Mouse (Mus musculus) hindbrain, postnatal 0 days (tissue): ENCODE measurements at regions not wholly inside any gene's neighbourhood (a gene's known extent, or its start where the extent isn't known, plus 50 kb on each side); places are given as distances from the start of the nearest gene placed in this dataset.

Experiments
- ATAC-seq: fragments of 200-750 bp; cut with Nextera tagmentation; 2 replicates; pipeline ENCODE4 v1.8.0; 2017; ENCODE audit warnings: mild to moderate bottlenecking, moderate TSS enrichment, moderate library complexity
- DNase-seq: peaks from one replicate; pipeline ENCODE4 v3.0.0-alpha.2; 2015; ENCODE audit warnings: low spot score
- H3K27ac ChIP-seq: fragments of 300-500 bp; sonication (generic); 2 replicates; pipeline ENCODE4 v1.5.1; 2014; ENCODE audit warnings: mild to moderate bottlenecking
- H3K27me3 ChIP-seq: fragments of 300-500 bp; sonication (generic); 2 replicates; pipeline ENCODE4 v1.6.1; 2014; ENCODE audit warnings: low read length, mixed read lengths; ENCODE audit not compliant: insufficient read depth
- H3K36me3 ChIP-seq: fragments of 300-500 bp; sonication (generic); 2 replicates; pipeline ENCODE4 v1.6.1; 2014; ENCODE audit warnings: low read length, mixed read lengths; ENCODE audit not compliant: insufficient read depth
- H3K4me1 ChIP-seq: fragments of 300-500 bp; sonication (generic); 2 replicates; pipeline ENCODE4 v1.6.1; 2014; ENCODE audit warnings: antibody characterized with exemption, low read length, mixed read lengths; ENCODE audit not compliant: insufficient read depth
- H3K4me2 ChIP-seq: fragments of 300-500 bp; sonication (generic); 2 replicates; pipeline ENCODE4 v1.6.1; 2014; ENCODE audit warnings: low read depth, mild to moderate bottlenecking, low read length, moderate library complexity, mixed read lengths
- H3K4me3 ChIP-seq: fragments of 300-500 bp; sonication (generic); 2 replicates; pipeline ENCODE4 v1.5.1; 2014; ENCODE audit warnings: low read length
- H3K9ac ChIP-seq: fragments of 300-500 bp; sonication (generic); replicated peaks from 2 replicates; pipeline ENCODE4 v1.6.1; 2014; ENCODE audit warnings: mild to moderate bottlenecking, low read length, moderate library complexity, mixed read lengths
- H3K9me3 ChIP-seq: fragments of 300-500 bp; sonication (generic); 2 replicates; pipeline ENCODE4 v1.6.1; 2016; ENCODE audit warnings: low read length, mixed read lengths
- CTCF ChIP-seq: IDR thresholded peaks from 2 replicates; pipeline ENCODE4 v1.5.1; 2016; ENCODE audit warnings: antibody characterized with exemption, control low read depth, low read depth
- WGBS: fragments of 180-500 bp; shearing (Covaris S2); extraction: QIAGEN DNeasy Blood & Tissue Kit; methylation state at CpG from one replicate; pipeline ENCODE4 v1.1.7; 2014; 5-methylcytosine and 5-hydroxymethylcytosine counted together

GRCm38 (mm10) chr11:112412434-112412833 lies 369.6 kb upstream of the Sox9 start:
- H3K4me2 ChIP-seq = no peak overlapping the region
- H3K9me3 ChIP-seq = no peaks in the 10 kb centered on the region
- no peak overlapping the region; the same call in 1 of the 2 replicates for H3K27ac ChIP-seq
- WGBS = 16% methylated on average over 4 of the region's 4 CpGs
- no peak overlapping the region for H3K4me3 ChIP-seq
- no peak overlapping the region for H3K9ac ChIP-seq
- no peaks in the 10 kb centered on the region for H3K36me3 ChIP-seq
- no peaks in the 10 kb centered on the region for H3K4me1 ChIP-seq
- no peak for TF ChIP-seq CTCF
- ATAC-seq (no peak), DNase-seq (peak; percentile 12)
- no peaks in the 10 kb centered on the region for H3K27me3 ChIP-seq

GRCm38 (mm10) chr11:112442639-112443038 lies 339.4 kb upstream of the Sox9 start:
- no peak for ATAC-seq
- Histone ChIP-seq H3K27ac (no peak overlapping the region), H3K36me3 (no peaks in the 10 kb centered on the region), H3K9me3 (no peaks in the 10 kb centered on the region), H3K4me1 (no peaks in the 10 kb centered on the region), H3K4me2 (no peak overlapping the region), H3K4me3 (no peak overlapping the region), H3K27me3 (no peaks in the 10 kb centered on the region), H3K9ac (no peak overlapping the region)
- 80% methylated on average over 1 of the region's 1 CpGs for WGBS
- TF ChIP-seq CTCF = no peak
- no peak for DNase-seq

- WGBS = 82% methylated on average over 4 of the region's 4 CpGs
- Histone ChIP-seq H3K4me3 (no peak overlapping the region), H3K9ac (no peak overlapping the region), H3K4me2 (no peak overlapping the region), H3K4me1 (no peaks in the 10 kb centered on the region), H3K27ac (no peak overlapping the region), H3K36me3 (no peaks in the 10 kb centered on the region), H3K27me3 (no peaks in the 10 kb centered on the region), H3K9me3 (no peaks in the 10 kb centered on the region)
- DNase-seq (no peak), ATAC-seq (no peak)
- no peak for TF ChIP-seq CTCF
Observed at GRCm38 (mm10) chr11:112443890-112444289, 338.1 kb upstream of the Sox9 start.

- no peaks in the 10 kb centered on the region for H3K36me3 ChIP-seq
- ATAC-seq (no peak), DNase-seq (no peak)
- TF ChIP-seq CTCF = no peak
- H3K9me3 ChIP-seq = no peaks in the 10 kb centered on the region
- no peak overlapping the region for H3K27ac ChIP-seq
- 26% methylated on average over 5 of the region's 5 CpGs for WGBS
- no peaks in the 10 kb centered on the region for H3K27me3 ChIP-seq
- no peak overlapping the region for H3K4me3 ChIP-seq
- no peaks in the 10 kb centered on the region for H3K4me1 ChIP-seq
- no peak overlapping the region for H3K4me2 ChIP-seq
- no peak overlapping the region for H3K9ac ChIP-seq
Observed at GRCm38 (mm10) chr11:112449632-112450031, 332.4 kb upstream of the Sox9 start.

- Histone ChIP-seq H3K4me2 (no peak overlapping the region), H3K9me3 (no peaks in the 10 kb centered on the region), H3K4me1 (no peaks in the 10 kb centered on the region), H3K27me3 (no peaks in the 10 kb centered on the region), H3K36me3 (no peaks in the 10 kb centered on the region), H3K4me3 (no peak overlapping the region), H3K9ac (no peak overlapping the region), H3K27ac (no peak overlapping the region)
- 72% methylated on average over 6 of the region's 6 CpGs for WGBS
- DNase-seq = no peak
- ATAC-seq = no peak
- TF ChIP-seq CTCF = no peak
Observed at GRCm38 (mm10) chr11:112450227-112450626, 331.8 kb upstream of the Sox9 start.

- no peaks in the 10 kb centered on the region for H3K4me1 ChIP-seq
- H3K4me2 ChIP-seq = no peak overlapping the region
- H3K9ac ChIP-seq = no peak overlapping the region
- no peak for DNase-seq
- no peak overlapping the region for H3K27ac ChIP-seq
- H3K4me3 ChIP-seq = no peak overlapping the region
- ATAC-seq = no peak
- no peak for TF ChIP-seq CTCF
- no peaks in the 10 kb centered on the region for H3K27me3 ChIP-seq
- H3K36me3 ChIP-seq = no peaks in the 10 kb centered on the region
- 86% methylated on average over 2 of the region's 2 CpGs for WGBS
- no peaks in the 10 kb centered on the region for H3K9me3 ChIP-seq
Observed at GRCm38 (mm10) chr11:112458075-112458474, 323.9 kb upstream of the Sox9 start.

- Histone ChIP-seq H3K27me3 (no peaks in the 10 kb centered on the region), H3K4me2 (no peak overlapping the region), H3K27ac (no peak overlapping the region), H3K9ac (no peak overlapping the region), H3K4me3 (no peak overlapping the region), H3K4me1 (no peaks in the 10 kb centered on the region), H3K9me3 (no peaks in the 10 kb centered on the region), H3K36me3 (no peaks in the 10 kb centered on the region)
- TF ChIP-seq CTCF = no peak
- ATAC-seq (no peak), DNase-seq (no peak)
- WGBS = 86% methylated on average over 1 of the region's 1 CpGs
Observed at GRCm38 (mm10) chr11:112463121-112463520, 318.9 kb upstream of the Sox9 start.
